Mouse (Mus musculus) brain, adult 2 months (tissue): ENCODE measurements around the gene Gtpbp1.
A peak's percentile ranks its signal among the peaks of the same experiment; 100 is the strongest.

Experiments used
- DNase-seq: peaks from one replicate; pipeline ENCODE4 v3.0.0; 2011; ENCODE audit warnings: low read depth, low spot score

Gene Gtpbp1

DNA sequence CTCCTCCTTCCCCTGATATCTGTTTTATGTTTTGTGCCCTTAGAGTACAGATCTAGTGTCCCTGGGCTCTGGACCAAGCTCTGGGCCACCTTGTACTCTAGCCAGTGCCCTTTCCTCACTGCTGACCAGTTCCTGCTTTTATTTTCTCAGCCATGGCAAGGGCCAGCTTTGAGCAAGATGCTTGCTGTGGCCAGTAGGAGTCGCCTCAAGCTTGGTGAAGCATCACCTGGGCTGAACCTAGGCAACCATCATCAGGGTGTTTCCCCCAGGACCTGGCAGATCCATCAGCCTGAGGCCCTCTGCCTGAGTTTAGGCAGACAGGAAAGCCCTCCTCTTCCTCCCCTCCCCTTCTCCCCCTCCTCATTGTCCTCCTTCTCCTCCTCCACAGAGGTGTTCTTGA lies 32.8 kb downstream of the Gtpbp1 start:
- DNase-seq: peak; percentile 76

DNA sequence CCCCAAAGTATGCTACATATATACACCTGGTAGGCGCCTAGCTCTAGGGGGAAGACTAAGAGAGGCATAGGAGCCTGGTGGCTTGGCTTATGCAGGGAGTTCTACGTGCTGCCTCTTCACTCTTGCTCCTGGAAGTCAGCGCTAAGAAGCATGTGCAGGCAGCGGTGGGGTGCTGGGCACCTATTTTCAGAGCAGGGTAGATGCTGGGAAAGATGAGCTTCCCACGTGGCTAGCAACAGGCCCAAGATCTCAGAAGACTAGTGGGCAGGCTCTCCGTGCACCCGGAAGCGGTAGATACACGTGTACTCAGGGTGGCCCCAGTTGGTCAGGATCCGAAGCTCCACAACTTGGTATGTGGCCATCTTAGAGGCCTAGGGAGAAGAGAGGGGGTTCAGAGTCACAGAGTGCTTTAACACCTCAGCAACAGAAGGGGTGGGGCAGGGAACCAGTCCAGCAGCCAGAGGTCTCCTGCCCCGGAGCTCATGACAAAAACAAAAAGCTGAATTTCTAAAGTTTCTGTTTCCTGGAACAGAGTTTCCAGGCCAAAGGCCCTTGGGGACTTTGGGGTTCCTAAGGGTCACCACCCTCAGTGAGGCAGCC lies 34.6 kb downstream of the Gtpbp1 start:
- peak; percentile 85 for DNase-seq

DNA sequence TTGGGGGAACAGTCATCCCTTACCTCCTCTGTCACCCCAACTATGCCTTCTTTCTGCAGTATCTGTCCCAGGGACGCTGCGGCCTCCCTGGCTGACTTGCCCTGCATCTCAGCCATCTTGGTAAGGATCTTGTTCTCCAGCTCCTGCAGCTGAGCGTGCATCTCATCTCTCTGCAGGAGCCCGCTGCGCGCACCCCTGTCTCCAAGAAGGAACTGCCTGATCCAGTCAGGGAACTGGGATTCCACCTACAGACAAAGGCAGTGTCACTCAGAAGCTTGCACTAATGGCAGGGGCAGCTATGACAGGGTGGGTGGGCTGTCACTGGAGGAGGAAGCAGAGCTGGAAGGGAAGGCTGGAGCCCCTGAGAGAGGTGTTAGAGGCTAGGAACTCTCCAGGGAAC lies 37.2 kb downstream of the Gtpbp1 start:
- DNase-seq: peak; percentile 78

DNA sequence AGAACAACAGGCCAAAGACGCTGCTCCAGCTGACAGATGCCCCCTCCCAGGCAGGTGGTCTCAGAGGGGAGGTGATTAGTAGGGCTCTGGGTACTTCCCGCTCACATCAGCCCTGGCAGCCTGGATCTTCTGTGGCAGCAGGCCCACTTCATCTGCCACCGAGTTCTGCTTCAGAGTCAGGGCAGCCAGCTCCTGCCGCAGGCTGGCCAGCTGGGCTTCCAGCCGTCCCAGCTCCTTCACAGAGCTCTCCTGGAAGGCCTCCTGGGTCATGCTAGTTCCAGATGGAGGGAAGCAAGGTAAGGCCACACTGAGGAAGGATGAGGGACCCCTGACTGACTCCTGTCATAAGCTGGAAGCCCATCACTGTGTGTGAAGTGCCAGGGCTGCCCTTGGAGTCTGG lies 37.7 kb downstream of the Gtpbp1 start:
- no peak for DNase-seq

DNA sequence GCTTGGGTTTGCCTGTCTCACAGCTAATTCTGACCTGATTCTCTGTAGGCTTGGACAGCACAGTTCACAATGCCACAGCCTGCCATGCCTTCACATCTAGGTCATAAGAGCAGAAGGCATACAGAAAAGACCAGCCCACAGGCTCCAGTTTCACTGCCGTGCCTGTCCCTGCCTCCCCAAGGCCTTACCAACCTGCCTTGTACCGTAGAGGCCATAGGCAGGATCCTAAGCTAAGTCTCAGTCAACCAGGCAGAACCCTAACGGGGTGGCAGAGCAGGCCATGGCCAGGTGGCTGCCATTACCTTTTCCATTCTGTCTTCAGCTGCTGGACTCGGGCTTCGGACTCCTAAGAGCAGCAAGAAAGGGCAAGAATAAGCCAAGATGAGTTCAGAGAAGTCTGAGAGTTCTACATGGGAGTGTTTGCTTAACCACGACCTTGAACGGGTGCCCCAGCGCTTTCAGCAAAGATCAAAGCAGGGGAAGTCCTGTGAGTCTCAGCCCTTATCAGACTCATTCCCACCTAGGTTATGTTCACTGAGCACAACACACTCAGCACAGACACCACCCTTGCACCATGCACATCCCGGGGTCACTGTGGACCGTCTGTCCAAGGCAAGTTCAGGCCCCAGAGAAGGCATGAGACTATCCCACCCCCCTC lies 38.2 kb downstream of the Gtpbp1 start:
- no peak for DNase-seq

DNA sequence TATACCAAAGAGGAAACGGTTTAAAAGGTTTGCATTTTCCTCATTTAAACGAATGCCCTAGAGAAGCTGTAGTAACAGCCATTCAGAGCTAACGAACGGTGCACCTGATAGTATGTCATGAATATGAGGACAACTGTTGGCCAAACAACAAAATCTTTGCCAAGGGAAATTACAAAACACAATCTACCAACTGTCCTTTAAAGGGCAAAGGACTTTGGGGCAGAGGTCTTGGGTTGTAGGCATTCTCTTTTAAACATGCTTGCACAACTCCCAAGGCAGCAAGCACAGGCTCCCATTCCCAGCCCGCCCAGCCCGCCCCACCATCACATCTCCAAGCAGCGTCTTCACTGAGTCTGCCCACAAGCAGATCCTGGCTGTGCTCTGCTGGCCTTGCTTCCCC lies 40.9 kb downstream of the Gtpbp1 start:
- no peak for DNase-seq

DNA sequence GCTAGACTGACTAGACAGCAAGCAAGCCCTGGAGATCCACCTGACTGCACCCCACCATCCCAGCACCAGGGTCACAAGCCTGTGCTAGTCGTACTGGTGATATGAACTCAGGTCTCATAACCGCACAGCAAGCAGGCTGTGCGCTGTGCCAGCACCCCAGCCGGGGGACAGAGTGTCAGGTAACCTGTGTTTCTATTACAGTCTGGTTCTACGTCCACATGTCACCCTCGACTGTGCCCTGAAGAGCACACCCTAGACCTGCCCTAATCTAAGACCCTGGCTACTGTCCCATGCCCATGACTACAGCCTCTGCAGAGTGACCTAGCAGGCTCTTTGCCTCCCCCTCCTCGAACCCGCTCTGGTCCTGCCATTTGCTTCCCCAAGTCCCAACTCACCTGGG lies 42.5 kb downstream of the Gtpbp1 start:
- no peak for DNase-seq

DNA sequence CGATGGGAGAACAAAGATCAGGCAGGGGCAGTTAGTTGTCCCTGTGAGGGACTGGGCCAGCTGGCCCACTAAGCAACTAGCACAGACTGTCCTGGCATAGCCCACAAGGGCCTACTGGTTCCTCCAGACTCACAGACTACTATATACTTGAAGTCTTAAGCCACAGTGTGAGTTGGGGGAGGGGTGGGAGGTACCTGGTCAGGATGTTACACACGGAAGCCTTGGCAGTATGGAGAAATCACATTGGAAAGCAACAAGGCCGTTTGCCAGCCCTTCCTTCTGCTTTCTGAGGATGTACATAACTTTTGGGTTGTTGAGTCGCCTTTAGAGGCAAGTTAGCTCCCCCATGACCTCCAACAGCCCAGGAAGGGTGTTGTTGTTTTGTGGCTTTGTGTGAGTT lies 43.0 kb downstream of the Gtpbp1 start:
- no peak for DNase-seq

DNA sequence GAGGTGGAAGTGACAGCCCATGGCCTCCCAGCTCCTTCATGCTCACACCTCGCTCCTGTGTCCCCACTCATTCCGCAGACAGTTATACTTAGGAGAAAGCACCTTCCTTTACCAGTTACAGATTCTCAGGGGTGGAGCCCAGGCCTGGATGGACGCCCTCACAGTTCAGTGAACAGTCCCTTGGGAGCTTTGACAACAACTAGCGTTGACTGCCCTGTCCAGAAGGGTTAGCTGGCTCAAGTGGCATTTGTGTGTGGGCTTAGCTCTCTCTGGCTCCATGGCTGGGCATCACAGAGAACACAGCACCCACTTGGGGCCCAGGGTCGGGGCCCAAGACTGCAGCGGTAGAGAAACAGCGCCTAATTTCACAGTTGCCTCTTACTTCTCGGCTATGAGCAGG lies 43.7 kb downstream of the Gtpbp1 start:
- no peak for DNase-seq

DNA sequence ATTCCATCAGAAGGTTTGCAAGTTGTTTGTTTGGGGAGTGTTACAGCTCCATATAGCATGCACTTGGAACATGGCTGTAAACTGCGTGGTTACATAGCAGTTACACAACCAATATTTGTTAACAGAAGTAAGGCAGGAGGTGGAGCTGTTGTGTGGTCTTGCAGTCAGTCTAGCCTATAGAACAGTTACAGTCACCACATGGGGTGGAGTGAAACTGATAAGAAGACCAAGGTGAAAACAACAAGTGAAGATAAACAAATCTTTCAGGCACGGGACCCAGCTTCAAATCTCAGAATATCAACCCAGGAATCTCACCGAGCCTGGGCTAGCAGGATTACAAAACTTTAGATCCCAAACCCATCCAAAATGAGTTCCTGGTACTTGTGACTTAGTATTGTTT lies 50.1 kb downstream of the Gtpbp1 start:
- DNase-seq: no peak

DNA sequence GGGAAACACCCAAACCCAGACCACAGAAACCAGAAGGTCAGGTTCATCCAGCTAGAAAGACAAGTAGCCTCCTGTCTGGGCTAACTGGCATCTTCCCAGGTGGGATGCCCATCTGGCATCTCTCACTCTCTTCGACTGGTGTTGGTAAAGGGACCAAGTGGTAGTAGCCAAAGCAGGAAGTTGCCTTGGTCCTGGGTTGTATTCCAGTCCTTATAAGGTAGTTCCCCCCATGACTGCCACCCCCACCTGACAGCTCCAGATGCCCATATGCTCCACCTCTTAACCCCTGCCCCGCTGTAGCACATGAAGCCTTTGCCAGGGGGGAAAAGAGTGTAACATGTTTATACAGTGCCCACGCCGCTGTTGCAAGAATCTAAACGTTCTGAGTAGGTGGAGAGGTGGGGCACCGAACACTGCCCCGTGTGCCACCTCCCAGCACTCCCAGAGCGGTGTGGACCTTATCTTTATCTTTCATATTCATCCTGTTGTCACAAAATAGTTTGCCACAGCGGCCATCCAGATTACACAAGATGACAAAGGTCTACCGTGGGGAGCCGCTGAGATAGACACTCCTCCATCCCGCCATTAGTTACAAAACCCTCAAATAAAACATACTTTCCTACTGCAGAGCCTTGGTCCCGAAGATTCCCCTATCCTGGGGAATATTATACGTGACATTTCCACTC lies 50.7 kb downstream of the Gtpbp1 start:
- DNase-seq: peak; percentile 49

DNA sequence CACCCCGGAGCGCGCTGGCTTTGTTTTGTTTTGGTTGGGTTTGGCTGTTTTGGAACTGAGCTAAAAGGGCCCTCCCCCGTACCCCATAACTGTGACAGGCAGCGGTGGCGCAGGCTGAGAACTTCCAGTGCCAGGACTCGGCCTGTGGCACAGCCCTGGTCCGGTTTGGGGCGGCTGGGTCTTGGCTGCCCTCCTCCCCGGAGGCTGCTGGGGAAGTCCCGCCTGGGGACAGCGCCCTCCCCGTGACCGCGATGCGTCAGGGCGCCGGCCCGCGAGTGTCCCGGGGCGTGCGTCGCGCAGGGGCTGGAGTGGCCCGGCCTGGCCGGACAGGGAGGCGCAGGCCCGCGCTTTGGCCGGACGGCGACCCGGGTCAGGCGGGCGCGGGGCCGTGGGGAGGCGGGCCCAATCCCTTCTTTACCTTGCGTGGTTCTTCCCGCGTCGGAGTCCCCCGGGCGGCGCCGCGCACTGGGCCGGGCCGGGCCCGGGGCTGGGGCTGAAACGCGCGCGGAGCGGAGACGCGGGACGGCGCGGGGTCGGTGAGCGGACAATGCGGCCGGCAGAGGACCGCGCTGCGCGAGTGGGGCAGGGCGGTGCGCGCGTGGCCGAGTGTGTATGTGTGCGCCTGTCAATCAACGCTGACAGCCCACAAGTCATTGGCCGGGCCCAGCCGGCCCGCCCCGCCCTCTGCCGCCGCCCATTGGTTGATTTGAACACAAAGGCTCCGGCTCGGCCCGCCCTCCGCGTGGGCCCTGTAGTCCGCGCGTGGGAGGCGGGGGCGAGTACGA lies 51.5 kb downstream of the Gtpbp1 start, which contains the start of gene Sun2:
TSS of gene Sun2 (minus strand) at position 616 of the 785 bp plus-strand sequence.
- DNase-seq: peak; percentile 96

DNA sequence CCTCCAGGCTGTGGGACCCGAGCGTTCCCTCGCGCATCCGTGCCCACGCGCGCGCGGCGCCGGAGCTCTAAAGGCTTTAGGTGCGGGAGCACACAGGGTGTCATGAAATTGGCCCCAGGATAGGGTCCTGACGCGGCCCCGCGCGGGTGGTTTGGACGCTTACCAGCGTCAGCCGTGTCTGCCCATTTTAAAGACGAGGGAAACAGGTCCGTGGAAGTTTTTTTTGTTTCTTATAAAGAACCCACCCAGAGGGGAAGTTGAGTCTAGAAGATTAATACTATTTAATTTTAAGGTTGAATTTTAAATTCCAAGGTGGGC lies 52.0 kb downstream of the Gtpbp1 start:
- no peak for DNase-seq

DNA sequence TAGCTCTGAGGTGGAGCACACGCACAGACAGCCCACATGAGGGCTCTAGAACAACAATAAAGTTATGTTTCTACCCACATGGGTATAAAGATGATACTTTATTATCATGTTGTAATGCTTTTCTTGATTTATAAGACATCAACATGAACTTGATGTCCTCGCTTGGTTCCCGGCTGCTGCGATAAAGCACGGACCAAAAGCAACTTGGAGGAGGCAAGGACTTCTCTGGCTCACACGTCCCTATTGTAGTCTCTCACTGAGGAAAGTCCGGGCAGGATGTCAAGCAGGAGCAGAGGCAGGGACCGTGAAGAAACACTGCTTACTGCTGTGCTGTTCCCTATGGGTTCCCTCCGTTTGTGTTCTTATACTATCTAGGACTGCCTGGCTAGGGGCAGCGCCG lies 53.4 kb downstream of the Gtpbp1 start:
- DNase-seq: no peak

DNA sequence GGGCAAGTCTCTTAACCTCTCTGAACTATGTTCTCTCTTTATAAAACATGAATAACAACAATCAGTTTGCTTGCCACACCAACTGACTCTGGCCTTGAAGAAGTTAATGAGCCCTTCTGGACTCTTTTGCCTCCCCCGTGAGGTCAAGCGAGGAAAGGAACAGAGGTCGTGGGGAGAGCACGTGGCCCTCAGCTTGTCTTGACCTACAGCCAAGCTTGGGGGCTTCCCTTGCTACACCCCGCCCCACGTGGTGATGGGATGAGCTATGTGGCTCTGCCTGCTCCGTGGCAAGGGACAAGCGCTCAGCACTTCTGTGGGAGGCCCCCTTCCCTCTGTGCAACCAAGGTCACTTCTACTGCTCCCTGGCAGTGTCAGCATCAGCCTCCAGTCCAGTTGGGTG lies 54.1 kb downstream of the Gtpbp1 start:
- no peak for DNase-seq

DNA sequence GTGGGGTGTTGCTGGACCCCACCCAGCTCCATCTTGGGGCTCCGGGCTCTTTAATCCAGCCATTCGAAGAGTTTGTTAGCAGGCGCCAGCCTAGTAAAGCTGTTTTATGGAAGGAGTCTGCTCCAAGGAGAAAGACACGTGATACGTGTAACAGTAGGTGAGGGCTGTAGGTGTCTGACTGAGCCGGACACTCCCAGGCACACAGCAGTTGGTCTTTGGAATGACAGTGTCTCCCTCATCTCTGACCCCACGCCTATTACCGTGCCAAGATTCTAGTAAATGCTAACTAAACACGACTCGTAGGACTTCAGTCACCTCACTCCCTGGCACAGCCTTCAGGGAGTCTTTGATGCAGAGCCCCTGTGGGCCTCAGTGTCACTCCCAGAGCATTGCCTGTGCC lies 54.7 kb downstream of the Gtpbp1 start:
- no peak for DNase-seq

DNA sequence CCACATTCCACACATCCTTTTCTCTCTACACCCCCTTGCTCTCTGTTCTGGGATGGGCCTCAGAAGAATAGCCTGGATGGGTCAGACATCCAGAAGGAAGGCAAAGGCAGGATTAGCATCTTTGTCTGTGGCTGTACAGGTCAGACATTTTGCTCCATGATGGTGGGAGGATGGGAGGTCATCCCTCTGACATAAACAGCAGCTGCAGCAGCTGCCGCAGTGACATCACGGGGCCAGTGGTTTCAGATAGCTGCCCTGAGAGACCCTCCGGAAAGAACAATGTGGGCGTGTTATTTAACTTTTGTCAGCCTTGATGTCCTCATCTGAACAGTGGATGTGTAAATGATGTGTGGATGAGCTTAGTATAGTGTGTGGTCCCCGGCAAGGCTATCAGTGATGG lies 55.2 kb downstream of the Gtpbp1 start:
- DNase-seq: no peak

DNA sequence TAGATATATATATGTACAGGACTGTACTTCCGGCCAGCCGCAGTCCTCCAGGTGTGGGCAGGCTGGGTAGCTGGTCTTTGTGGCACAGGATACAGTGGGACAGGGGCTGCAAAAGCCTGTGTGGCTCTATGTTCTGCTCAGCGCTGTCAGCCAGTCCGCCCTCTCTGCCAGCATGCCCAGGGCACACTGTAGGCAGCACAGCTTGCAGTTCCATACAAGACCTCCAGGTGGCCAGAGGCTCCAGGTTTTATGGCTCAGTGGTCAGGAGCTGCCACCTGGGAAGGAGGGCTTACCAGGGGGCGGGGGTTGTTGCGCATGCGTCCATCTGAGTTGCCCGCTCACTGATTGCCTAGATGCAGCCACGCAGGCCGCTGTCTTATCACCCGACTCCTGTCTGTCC lies 57.4 kb downstream of the Gtpbp1 start:
- no peak for DNase-seq

DNA sequence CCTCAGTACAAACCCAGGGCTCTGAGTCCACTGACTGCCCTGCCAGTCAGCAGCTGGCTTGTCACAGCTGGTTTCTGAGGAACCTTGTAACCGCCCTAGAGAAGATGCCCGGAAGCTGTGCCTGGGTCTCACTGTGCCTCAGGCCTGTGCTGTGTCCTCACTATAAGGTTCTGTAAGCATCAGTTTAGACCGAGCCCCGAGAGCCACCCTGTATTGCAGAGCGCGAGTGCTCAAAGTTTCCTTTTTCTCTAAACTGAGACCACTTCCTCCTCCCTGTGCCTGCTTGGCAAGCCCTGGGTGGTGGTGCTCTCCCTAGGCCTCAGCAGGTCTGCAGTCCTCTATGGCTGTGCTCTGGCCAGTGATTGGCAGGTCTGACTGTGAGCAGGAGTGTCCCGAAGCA lies 58.5 kb downstream of the Gtpbp1 start:
- no peak for DNase-seq

DNA sequence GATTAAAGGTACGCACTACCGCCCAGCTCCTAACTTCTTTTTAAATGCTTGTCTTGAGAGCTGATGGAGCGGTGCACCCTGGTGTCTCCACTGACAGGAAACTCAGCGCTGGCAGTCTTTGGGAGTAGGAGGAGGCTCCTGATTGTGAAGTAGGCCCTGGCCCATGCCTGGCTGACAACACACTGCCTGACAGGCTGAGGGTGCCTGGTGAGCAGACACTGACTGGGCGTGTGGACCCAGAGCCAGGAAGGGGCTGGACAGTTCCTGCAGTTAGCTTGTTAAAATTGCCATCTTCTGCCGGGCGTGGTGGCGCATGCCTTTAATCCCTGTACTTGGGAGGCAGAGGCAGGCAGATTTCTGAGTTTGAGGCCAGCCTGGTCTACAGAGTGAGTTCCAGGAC lies 59.6 kb downstream of the Gtpbp1 start:
- DNase-seq: no peak

DNA sequence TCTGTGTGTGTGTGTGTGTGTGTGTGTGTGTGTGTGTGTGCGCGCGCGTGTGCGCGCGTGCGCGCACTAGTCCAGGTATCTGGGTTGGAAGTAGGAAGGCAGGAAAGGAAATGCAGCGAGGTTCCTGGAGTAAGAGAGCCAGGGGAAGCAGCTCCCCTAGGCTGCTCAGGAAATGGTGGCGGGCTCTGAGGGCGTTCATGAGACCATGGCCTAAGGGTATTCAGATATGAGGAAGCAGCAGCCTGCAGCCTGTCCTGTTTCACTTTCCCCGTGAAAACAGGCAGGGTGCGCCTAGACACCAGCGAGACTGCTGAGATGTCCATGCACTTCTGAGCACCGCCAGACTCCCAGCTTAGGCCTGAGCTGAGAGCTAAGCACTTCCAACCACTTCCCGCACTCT lies 61.1 kb downstream of the Gtpbp1 start:
- DNase-seq: no peak

DNA sequence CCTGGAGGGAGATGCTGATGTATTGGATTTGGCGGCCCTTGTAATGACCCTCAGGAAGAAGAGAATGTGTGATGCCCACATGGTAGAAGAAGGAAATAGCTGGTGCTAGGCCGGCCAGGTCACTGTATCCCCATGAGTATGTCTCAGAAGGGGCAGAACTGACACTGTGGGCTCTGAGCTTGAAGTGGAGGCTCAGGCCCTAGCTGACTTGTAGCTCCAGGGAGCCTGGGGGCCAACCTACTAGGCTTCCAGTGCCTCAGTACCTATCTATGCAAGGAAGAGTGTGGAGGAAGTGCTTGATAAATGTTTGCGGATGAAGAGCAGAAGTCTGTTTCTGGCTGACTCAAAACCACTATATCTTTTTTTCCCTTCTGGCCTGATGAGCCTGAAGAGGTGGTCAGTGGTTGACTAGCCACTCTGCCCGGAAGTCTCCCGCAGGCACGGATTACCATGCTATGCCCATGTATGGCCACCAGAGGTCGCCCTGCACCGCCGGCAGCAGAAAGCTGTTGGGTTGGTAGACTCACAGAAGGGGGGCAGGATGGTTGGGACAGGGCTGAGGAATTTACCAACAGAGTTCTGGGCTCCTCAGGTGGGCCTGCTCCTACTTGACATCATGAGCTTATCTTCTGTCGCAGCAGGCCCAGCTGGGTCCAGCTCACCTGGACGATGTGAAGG lies 62.2 kb downstream of the Gtpbp1 start:
- DNase-seq: peak; percentile 82
